ENCODE assay signal across 16 mouse cellular contexts in genomic region chr12:34612511-34612910, GRCm38 (mm10).
"Had no signal": no experiment of that assay in that cellular context is flagged by ENCODE, and none has a peak within 500 bp of the region (broad histone marks: within the 10 kb centered on the region; RNA-seq: fewer than 3 reads in every experiment).

No protein-coding gene starts in this region.

- H3K4me1 ChIP-seq: neural tube, embryonic 12.5 days; stomach, embryonic 15.5 days had no signal

- H3K27ac ChIP-seq: neural tube, embryonic 12.5 days; neural tube, embryonic 13.5 days; neural tube, embryonic 15.5 days; stomach, embryonic 15.5 days; stomach, postnatal 0 days had no signal

- H3K4me2 ChIP-seq: neural tube, embryonic 12.5 days; neural tube, embryonic 13.5 days; neural tube, embryonic 15.5 days; stomach, embryonic 15.5 days had no signal

- DNase-seq: retina, postnatal 1 day; right cerebral cortex, adult 18-20 months; right cerebral cortex, postnatal 14 days; right cerebral cortex, postnatal 4 days; spleen, adult 18-20 months; thymus, adult 18-20 months; thymus, adult 2 months; thymus, postnatal 14 days; thymus, postnatal 25 days; thymus, postnatal 36 days; thymus, postnatal 4 days had no signal

- H3K9ac ChIP-seq: neural tube, embryonic 12.5 days; neural tube, embryonic 13.5 days; neural tube, embryonic 15.5 days; stomach, embryonic 15.5 days had no signal

- H3K27me3 ChIP-seq: neural tube, embryonic 12.5 days; neural tube, embryonic 13.5 days; neural tube, embryonic 15.5 days; stomach, embryonic 15.5 days had no signal

- H3K9me3 ChIP-seq: neural tube, embryonic 12.5 days; neural tube, embryonic 13.5 days; neural tube, embryonic 15.5 days; stomach, embryonic 15.5 days had no signal

- H3K36me3 ChIP-seq: neural tube, embryonic 12.5 days; neural tube, embryonic 13.5 days; neural tube, embryonic 15.5 days; stomach, embryonic 15.5 days had no signal

- H3K4me3 ChIP-seq: neural tube, embryonic 12.5 days; neural tube, embryonic 13.5 days; neural tube, embryonic 15.5 days; stomach, embryonic 15.5 days had no signal
